Mouse (Mus musculus): ENCODE data around the gene Dlx2. TPM values are rescaled to one million over a fixed set of nuclear protein-coding genes. Genes with fewer than 3 reads are reported as not detected.

Gene Dlx2
- under 1 TPM; 0.26 to 0.28 TPM for total RNA-seq (2021)
- 0.54 and 0.80 TPM in 2 replicates for polyA plus RNA-seq (2012; rRNA removed)
- long read RNA-seq: 0 reads

DNA sequence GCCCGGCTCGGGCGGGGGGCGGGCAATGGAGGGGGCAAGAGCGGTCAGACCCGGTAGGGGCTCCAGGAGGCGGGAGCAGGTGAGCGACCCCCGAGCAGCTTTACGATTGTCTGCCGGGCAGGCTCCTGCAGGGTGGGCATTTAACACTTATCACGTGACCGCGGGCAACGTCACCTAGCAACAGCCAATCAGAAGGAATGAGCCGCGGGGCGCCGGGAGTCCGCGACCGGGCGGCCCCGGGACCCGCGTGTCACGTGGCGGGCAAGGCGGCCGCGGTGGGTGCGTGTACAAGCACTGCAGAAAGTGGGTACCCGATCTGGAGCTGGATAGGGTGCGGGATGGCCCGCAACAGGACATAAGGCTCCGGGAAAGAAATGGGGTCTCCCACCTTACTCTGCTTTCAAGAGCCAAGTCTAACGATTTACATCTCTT lies at the start of gene Dlx2:
Gene Dlx2 (minus strand): TSS at position 115 of the 432 bp plus-strand sequence.
- DNase-seq: peak; percentile 25

DNA sequence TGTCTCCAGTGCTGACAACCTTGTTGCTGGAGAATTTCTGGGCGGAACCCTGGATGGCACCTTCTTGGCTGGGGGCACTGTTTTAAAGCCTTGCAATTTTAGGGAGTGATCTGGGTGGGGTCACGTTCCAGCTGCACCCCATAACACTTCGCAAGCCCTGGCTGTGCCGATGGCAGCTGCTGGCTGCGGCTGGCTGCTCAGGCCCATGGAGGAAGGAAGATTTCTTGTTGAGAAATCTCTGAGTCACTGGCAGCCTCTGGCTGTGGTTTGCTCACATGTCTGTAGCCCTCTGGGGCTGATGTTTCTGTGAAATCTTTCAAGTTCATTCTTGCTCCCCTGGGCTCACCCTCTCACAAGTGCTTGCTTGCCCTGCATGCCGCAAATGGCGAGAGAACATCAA lies 47.9 kb upstream of the Dlx2 start:
- DNase-seq: peak; percentile 74

DNA sequence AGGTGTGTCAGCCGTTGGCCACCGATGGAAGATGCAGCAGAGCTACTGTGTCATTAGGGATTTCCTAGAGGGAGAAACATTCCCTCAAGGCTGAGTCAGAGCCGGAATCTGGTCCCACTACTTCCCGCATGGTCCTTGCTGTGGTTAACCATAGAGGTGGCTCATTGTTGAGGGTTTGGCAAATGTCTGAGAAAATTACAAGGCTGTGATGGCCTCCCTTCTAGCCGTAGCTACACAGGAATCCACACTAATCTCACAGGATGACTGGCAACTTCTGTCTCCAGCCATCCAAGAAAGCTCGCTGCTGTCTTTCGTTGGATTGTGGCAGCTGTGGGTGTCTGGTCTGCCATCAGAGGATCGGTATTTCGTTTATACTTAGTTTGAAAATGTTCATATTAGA lies 42.6 kb upstream of the Dlx2 start:
- DNase-seq: no peak

DNA sequence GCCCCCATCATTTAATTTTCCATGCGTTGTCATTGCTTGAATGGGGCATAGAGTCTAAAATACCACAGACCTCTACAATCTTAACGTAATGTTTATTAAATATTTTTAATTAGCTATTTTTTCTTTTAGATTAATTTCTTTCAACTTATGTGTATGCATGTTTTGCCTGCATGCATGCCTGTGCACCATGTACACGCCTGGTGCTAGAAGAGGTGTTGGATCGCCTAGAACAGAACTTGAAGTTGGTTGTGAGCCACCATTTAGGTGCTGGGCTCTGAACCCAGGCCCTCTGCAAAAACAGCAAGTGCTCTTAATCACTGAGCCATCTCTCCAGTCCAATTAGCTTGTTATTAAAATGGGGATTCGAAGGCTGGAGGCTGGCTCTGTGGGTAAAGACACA lies 34.9 kb upstream of the Dlx2 start:
- no peak for DNase-seq

DNA sequence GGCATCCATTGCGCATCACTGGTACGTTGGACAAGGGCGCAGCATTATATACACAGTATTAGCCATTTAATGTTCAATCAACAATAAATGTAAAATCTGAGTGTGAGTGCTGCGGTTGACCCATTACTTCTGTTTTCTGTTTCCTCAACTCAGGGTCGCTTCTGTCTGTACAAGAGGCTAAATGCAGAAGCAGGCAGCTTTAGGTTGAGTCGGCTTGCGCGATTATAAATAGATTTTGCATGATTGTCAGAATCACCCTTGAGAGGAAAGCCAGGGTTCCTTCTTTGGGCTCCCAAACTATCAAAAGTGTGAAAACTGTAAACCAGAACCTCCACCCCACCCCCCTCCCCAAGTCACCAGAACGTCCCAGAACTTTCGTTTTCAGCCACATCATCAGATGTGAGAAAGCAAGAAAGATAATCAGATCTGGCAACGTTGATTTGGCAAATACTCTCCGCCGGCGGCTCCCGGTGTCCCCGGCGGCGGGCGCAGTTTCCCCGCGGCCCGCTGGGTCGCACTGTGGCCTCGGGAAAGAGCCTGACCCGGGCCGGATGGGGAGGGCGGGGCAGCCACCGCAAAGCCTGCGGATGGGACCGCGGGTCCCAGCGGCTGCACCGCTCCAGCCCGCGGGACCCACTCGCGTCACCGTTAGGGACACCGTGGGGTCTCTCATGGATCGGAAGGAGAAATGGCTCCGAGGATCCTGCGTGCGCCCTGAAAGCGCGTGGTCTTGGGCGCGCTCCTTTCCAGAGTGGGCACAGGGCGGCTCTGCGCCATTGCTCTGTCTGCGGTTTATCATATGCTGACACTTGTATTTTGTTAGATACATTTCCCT lies 34.3 kb upstream of the Dlx2 start:
- peak; percentile 80 for DNase-seq

DNA sequence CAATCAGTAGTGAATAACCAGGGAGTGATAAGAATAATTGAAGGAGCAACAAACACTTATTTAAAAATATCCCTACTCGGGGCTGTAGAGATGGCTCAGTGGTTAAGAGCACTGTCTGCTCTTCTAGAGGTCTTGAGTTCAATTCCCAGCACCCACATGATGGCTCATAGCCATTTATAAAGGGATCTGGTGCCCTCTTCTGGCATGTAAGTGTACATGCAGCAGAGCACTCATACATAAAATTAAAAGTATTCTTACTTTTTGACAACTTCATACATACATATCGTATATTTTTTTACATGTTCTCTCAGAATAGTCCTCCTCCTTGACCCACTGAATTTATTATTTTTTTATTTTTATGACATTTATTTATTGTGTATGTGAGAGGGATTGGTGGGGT lies 30.5 kb upstream of the Dlx2 start:
- no peak for DNase-seq

DNA sequence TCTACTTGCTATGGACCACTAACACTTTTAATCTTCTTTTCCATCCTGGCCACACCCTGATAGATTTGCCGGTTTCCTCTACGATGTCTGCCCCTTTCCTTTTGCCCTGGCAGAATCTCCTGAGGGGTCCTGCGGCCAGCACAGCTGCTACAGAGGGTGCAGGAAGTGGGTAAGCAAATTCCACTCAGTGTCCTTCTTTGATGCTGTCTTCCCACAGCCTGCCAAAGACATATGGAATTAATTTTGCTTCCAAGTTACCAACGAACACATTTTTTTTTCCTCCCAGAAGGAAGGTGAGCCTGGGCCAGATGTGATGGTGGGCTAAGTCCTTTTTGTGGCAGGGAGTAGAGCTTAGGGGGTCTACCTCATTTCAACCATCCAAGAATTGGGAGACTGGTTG lies 27.2 kb upstream of the Dlx2 start:
- DNase-seq: no peak

DNA sequence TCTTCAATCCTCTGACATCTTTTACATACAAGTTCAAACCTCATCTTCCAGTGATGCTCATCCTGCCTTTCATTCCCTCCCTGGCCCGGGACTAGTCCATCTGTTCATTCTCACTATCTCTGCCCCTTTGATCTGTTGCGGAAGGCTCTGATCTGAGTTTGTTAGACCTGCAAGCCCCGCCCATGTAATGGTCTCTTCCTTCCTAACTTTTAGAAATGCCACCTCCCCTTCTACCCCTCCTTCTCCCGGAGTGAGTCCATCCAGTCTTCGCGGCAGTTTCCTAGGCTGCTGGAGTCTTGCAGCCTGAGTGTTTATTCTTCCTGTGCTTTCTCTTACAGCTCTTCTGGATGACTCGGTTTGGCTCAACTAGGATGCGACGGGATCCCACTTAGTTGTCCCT lies 19.9 kb upstream of the Dlx2 start:
- DNase-seq: no peak

DNA sequence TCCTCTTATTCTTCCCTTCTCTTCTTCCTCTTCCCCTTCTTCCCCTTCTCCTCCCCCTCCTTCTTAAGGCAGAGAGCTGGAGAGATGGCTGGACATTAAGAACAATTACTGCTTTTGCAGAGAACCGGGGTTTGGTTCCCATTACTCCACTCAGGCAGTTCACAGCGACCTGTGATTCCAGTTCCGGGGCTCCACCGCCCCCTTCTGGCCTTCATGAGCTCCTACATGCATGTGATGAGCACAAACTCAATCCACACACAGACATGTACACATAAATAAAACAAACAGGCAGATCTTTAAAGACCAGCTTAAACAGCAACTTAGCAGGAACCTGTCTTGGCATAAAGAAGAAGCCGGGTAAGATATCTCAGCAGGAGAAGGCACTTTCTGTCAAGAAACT lies 9.5 kb upstream of the Dlx2 start:
- DNase-seq: no peak

DNA sequence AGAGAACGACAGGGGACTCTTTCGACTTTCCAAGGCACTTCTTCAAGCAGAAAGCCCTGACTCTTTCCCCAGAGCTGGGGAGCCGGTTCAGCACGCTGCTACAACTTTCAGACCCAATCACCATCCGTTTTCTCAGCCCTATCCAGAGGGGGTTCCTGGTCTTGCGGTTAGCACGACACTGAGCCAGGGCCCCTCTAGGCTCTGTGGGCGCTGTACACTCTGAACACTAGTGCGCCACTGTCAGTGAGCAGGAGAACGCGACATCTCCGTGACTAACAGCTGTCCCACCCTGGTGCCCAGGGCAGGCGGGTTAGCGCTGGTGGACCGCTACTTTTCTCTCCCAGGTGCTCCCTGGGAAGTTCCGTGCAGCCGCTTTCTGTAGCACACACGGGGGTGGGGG lies 5.2 kb upstream of the Dlx2 start:
- no peak for DNase-seq

DNA sequence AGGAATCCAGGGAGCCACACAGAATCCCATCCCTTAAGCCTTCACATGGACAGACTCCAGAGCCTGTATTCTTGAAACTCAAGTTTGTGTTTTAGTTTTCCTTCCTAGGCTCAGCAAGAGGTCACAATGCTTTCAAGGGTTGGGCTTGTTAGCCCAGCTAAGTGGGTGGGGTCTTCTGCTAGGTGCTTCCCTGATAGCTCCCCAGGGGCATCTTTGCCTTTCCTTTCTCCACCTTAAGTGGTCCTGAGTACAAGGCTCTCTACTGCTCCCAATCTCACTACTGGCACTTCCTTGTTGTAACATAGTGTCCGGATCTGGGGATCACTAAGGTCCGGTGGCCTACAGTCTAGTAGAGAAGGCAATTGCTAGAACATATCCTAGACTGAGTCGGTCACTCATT lies 3.8 kb upstream of the Dlx2 start:
- DNase-seq: no peak

DNA sequence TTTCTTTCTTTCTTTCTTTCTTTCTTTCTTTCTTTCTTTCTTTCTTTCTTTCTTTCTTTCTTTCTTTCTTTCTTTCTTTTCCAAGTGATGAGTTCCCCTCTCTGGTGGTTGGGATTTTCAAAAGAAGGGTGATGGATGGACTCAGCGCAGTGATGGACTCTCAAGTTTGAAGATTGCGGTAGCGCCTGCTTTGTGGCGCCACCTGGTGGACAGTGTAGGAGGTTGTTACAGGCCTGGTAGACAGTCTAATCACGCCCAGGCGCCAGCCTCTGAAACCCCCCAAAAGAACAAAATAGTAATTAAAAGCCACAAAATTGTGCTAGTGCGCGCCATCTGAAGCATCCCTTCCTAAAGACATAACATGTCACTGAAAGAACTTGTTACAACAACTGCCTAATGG lies 1.3 kb upstream of the Dlx2 start:
- peak; percentile 72 for DNase-seq

DNA sequence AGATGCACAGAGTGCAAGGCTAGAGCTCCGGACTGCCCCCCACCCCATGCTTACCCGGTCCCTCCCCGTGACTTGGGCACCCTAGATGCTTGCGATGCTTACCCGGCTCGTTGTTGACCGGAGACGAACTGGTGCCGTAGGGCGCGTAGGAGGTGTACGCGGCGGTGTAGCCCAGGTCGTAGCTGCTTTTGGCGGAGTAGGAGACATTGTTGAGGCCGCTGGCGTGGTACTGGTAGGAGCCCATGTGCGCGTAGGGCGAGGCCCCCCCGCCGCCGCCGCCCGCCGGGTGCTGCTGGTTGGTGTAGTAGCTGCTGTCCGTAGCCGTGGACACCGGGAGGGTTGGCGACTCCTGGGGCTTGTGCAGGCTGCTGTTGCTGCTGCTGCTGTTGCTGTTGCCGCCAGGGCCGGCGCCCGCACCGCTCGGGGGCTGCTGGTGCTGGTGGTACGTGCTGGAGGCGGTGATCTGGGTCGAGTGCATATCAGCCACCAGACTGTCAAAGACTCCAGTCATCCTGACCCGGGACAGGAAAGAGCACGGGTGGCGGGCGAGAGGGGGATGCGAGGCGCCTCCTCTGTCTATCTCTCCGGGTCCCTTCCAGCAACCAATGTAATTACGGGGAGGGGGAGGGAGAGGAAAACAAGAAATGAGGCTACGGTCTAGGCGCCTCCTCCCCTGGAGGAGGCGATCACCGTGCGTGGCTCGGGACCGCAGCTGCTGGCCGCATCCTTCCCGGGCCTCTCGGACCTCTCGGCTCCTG lies 493 bp downstream of the Dlx2 start:
- peak; percentile 43 for DNase-seq

DNA sequence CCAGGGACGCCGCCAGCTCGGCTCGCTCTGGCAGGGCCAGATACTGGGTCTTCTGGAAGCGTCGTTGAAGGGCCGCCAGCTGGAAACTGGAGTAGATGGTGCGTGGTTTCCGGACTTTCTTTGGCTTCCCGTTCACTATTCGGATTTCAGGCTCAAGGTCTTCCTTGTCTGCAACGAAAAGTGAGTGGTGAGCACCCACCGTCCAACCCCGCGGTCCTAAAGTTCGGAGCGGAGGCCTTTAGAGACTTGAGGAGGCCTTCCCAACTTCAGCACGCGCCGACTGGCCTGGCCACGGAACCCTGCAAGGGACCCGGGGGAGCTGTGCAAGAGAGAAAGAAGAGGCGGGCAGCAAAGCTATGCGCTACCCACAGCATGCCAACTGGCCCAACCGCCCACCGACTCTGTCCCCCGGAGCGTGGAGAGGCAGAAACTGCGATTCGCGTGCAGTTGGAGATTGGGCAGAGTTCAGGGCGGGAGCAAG lies 1.1 kb downstream of the Dlx2 start:
- peak; percentile 27 for DNase-seq

DNA sequence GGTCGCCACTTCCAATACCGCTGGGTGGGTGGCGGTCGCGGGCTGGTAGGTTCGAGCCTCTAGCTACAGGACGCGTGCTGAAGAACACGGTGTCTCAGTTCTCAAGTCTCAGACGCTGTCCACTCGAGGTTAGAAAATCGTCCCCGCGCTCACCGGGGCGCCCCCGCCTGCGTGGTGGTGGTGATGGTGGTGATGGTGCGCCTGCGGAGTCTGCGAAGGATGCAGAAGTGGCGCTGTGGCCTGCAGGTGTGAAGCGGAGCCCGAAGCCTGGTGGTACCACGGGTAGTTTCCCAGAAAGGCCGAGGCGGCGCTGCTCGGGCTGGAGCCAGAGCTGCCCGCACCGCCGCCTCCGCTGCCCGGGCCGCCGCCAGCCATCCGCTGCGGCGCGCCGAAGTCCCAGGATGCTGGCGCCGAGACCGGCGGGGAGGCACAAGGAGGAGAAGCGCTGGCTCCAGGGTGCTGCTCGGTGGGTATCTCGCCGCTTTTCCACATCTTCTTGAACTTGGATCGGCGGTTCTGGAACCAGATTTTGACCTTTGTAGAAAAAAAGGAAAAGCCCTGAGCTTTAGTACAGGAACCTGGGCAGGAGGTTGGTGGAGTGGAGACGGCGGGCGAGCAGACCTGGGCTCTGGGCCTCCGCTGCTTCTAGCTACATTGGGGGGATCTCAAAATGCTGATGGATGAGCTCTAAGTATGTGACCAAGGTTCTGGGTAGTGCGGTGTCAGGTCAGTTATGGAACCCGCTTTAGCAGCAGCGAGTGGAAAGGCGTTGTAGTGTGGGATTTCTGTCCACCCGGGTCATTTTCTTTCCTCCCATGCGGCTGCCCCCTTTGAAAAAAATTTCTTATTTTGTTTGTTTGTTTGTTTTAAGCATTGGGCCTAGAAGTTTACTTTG lies 1.9 kb downstream of the Dlx2 start:
- peak; percentile 44 for DNase-seq

DNA sequence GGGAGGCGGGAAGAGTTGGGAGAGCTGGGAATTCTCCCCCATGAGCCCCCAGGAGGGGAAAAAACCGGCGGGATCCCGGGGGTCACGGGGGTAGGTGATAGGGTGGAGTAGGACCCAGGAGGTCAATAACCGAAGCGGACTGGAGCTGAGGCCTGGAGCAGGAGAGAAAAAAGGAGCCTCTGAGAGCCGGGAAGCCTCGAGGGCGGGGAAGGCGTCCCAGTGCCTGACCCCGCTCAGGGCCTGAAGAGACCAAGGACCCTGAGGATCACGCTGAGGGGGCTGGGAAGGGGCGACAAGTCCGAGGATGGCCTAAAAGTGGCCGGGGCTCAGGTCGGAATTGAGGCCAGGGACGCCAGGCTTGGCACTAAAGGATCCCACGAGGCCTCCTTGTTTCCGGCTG lies 2.6 kb downstream of the Dlx2 start:
- DNase-seq: peak; percentile 2

DNA sequence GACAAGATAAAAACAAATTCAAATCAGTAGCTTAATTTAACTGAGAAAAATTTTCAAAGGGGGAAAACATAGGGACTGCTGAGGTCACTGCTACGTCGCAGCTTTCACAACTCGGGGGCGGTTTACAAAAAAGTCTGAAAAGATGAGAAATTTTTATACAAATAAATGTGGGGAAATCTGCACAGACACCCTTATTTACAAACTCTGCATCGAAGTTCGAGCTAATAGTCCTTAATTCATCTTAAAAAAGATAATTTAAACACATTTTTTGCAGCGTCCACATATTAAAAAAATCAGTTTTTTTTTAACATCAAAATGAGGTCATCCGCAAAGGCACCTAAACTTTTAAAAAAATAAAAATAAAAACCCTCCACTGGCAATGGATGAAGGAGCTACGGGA lies 3.0 kb downstream of the Dlx2 start:
- DNase-seq: no peak

DNA sequence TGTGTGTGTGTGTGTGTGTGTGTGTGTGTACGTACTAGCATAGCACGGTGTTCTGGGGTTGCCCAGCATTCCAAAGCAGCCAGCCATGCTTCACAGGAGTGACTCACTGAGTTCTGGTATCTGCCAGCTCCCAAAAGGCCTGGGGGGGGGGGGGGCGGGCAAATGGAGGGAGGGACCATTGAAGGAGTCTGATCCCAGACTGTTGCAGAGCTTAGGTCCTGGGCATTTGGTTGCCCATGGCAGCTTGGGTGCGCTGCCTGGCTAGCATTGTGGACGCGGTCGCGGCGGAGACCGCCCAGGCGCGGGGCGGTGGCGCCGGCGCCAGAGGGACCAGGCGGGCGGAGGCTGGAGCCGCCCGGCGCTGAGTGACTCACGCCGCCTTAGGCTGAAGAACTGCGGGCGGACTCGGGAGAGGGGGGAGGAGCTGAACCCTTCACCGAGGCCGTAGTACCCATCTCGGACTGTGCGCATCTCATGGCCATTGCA lies 3.7 kb downstream of the Dlx2 start:
- peak; percentile 85 for DNase-seq

DNA sequence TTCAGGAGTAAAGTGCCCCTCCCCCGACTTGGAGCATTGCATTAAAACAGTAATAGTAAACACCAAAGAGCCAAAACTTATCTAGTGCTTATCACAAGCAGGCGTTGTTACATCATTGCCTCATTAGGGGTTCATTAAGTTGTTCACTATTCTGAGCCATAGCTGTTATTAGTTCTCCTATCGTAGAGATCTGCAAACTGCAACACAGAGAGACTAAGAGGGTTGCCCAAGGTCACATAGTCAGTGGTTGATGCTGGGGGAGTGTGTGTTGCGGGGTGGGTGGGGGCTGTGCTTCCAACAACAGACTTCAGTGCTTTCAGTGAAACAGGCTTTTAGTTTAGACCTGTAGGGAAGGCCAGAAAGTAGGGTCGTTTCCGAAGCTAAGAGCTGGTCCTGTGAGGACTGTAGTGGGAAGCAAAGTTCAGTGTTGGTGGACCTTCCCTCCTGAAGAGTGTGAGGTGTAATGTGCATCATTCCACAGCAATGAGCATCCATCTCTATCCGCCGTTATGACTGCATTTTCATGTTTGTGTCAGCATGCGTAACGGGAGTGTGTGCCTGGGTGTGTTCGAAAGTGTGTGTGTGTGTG lies 4.2 kb downstream of the Dlx2 start:
- no peak for DNase-seq

DNA sequence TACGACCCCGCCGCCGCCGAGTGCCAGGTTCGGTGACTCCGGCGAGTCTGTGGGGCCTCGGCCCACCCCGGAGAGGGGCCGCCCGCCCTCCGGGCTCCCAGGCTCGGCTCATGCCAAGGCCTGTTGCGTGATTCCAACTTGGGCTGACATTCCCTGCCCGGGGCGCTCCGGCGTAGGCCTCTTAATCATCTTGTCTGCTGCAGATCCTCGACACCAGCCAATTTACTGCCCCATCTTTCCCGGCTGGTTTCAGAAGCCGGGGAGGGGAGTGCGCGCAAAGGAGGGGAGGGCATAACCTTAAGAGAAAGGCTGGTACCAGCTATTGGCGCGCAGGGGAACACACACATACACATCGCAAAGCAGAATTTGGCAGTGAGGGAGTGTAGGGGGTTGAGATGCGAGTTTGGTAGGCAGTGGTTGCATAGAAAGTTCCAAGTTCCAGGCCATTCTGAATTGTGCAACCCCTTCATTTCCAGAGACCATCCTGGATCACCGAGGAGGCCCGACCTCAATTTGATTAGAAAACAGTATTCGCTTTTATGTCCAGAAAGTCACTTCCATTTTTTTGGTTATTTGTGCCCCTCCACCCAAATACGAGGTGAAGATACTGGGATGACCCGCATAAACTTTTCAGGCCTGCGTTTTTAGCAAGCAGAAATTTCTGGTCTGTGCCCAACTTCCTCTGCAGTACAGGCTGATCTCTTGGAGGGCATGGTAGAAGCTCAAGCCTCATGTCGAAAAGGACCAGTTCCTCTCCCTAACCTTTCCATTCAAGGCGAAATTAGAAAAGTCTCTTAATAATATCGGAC lies 4.9 kb downstream of the Dlx2 start:
- peak; percentile 8 for DNase-seq
